Mouse (Mus musculus) liver, embryonic 15.5 days (tissue): ENCODE data around the gene Zdhhc18. TPM values are rescaled to one million over a fixed set of nuclear protein-coding genes. Genes with fewer than 3 reads are reported as not detected.
"Not testable (repeated sequence)": the region's sequence is repeated elsewhere in the genome, so short reads cannot be mapped to it uniquely, and the experiment has no call there.

Experiments used
- ATAC-seq: fragments of 200-750 bp; cut with Nextera tagmentation; 2 replicates; pipeline ENCODE4 v1.8.0; 2017; ENCODE audit warnings: moderate number of reproducible peaks, mild to moderate bottlenecking, moderate library complexity; ENCODE audit not compliant: insufficient read depth
- H3K27ac ChIP-seq: fragments of 300-500 bp; sonication (generic); replicated peaks from 2 replicates; pipeline ENCODE4 v1.5.1; 2015; ENCODE audit warnings: mild to moderate bottlenecking, inconsistent platforms
- H3K27me3 ChIP-seq: fragments of 300-500 bp; sonication (generic); 2 replicates; pipeline ENCODE4 v1.6.1; 2015; ENCODE audit warnings: mild to moderate bottlenecking, inconsistent platforms
- H3K36me3 ChIP-seq: fragments of 300-500 bp; sonication (generic); replicated peaks from 2 replicates; pipeline ENCODE4 v1.6.1; 2015; ENCODE audit warnings: moderate library complexity, mild to moderate bottlenecking, inconsistent platforms
- H3K4me1 ChIP-seq: fragments of 300-500 bp; sonication (generic); replicated peaks from 2 replicates; pipeline ENCODE4 v1.6.1; 2015; ENCODE audit warnings: inconsistent platforms
- H3K4me2 ChIP-seq: fragments of 300-500 bp; sonication (generic); 2 replicates; pipeline ENCODE4 v1.6.1; 2015; ENCODE audit warnings: moderate library complexity, mild to moderate bottlenecking, inconsistent platforms
- H3K4me3 ChIP-seq: fragments of 300-500 bp; sonication (generic); replicated peaks from 2 replicates; pipeline ENCODE4 v1.5.1; 2015; ENCODE audit warnings: mild to moderate bottlenecking, inconsistent platforms
- H3K9ac ChIP-seq: fragments of 300-500 bp; sonication (generic); 2 replicates; pipeline ENCODE4 v1.6.1; 2015; ENCODE audit warnings: moderate library complexity, mild to moderate bottlenecking, inconsistent platforms
- H3K9me3 ChIP-seq: fragments of 300-500 bp; sonication (generic); replicated peaks from 2 replicates; pipeline ENCODE4 v1.6.1; 2016; ENCODE audit warnings: inconsistent platforms
- WGBS: fragments of 180-500 bp; shearing (Covaris S2); methylation state at CpG from one replicate; pipeline ENCODE4 v1.1.7; 2015; ENCODE audit warnings: mixed read lengths; ENCODE audit not compliant: insufficient replicate concordance; 5-methylcytosine and 5-hydroxymethylcytosine counted together
- polyA plus RNA-seq: library from polyadenylated mRNA; unstranded; fragments of >200 nt; fragmentation: Nextera tagmentation; extraction: Ambion mirVana; gene quantifications from 2 replicates; pipeline ENCODE4 v1.2.1, GENCODE M21; 2015

Gene Zdhhc18
- polyA plus RNA-seq, 1 experiment from 2014 or later = 1.2 TPM

DNA sequence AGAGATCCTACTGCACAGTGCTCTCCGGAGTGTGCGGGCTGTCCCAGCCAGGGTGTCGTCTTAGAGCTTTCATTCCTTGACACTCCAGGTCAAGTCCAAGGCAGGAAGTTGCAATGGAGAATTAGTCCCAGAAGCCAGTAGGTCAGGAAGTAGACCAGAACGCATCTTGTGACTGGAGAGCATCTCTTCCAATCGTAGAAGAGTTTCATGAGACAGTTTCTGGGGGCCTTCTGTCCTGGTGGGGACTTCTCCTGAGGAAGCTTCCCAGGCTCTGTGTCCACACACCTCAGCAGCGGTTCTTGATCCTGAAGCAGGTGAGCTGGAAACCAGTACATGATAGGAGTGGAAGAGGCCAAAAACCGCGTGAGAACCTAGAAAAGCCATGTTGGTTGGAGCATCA lies 12.5 kb upstream of the Zdhhc18 start:
- H3K4me3 ChIP-seq = no peak overlapping the region
- ATAC-seq = no peak
- H3K9me3 ChIP-seq = no peaks in the 10 kb centered on the region
- H3K9ac ChIP-seq = no peak overlapping the region
- H3K27me3 ChIP-seq = no peaks in the 10 kb centered on the region
- 79% methylated on average over 8 of the region's 8 CpGs for WGBS
- peaks cover 23% of the 10 kb centered on the region for H3K36me3 ChIP-seq
- H3K4me1 ChIP-seq = peaks cover 40% of the 10 kb centered on the region
- H3K27ac ChIP-seq = no peak overlapping the region
- H3K4me2 ChIP-seq = no peak overlapping the region

DNA sequence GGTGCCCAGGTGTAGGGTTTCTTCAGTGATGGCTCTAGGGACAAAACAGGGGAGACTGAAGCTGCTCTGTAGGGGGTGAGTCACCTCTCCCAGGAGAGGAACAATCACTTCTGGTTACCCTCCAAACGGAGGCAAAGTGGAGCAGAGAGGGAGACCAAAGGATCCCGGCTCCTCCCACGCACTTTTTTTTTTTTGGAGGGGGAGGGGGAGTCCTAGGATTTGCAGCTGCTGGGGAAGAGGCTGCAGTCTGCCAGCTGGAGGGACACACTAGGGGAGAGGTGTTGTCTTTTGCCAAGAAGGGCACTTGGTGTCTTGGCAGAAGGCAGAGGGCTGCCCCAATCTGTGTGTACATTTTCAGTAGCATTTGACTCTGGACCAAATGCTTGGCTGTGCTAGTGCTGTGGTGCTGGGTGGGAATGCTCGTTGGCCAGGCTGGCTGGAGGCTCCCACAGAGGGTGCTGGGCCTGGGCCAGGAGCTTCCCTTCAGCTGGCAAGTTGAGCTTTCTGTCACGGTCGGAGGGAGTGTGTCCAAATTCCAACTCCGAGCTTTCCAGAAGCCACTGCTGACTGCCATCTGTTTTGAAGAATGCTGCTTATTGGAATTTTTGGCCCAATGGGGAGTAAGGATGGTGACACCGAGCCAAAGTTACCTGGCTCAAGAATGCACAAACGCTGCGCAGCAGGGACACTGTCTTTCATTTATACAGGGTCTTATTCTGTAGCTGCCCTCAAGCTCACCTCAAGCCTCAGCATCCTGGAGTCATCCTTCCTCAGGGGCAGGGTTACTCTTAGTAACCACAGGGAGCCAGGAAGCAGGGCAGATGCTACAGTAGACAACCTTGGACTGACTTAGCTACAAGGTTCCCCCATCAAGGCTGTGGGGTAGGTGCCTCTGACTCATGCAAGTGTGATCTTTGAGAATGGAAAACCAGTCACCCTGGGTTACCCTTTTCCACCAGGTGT lies 10.5 kb upstream of the Zdhhc18 start:
- Histone ChIP-seq H3K9ac (0 out of 2 replicates have a peak overlapping the region, but pooled peaks have one; percentile 17), H3K9me3 (no peaks in the 10 kb centered on the region), H3K4me3 (peak overlapping the region; percentile 10; the same call in 1 of the 2 replicates), H3K27me3 (no peaks in the 10 kb centered on the region), H3K27ac (peak overlapping the region; percentile 84), H3K4me2 (peak overlapping the region; percentile 34), H3K36me3 (peaks cover 16% of the 10 kb centered on the region), H3K4me1 (peaks cover 38% of the 10 kb centered on the region)
- peak; percentile 20 for ATAC-seq
- WGBS = 26% methylated on average over 10 of the region's 10 CpGs

DNA sequence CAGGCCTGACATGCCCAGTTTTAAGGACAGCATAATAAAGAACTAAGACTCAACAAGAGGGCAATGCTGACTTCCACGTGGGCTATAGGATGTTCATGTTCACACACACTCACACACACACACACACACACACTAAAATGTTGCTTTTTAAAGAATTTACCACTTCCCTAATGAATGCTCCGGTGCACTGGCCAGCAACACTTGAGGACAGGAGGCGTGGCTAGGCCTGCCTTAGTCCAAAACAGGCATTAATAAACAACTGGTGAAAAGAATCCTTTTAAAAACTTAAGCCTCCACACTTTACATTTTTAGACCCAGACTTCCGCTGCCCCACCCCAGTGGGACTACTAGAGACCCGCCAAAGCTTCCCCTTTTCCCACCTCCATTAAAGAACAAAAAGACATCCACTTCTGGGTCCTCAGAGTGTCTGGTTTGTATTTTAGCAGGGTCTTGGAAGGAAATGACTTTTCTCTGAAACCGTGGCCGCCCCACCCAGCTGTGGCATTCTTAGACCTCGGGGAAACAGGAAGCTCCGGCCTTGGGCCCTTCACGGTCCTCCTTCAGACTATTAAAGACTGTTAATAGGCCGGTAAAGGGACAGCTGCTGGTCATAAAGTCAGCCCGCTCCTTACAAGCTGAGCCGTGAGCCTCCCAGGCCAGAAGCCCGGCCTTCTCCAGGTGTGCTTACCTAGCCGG lies 9.7 kb upstream of the Zdhhc18 start:
- Histone ChIP-seq H3K9ac (no peak overlapping the region), H3K36me3 (peaks cover 9% of the 10 kb centered on the region), H3K4me2 (peak overlapping the region; percentile 34), H3K4me1 (peaks cover 31% of the 10 kb centered on the region), H3K27me3 (no peaks in the 10 kb centered on the region), H3K4me3 (peak overlapping the region; percentile 10; the same call in 1 of the 2 replicates), H3K9me3 (no peaks in the 10 kb centered on the region), H3K27ac (peak overlapping the region; percentile 84)
- peak; percentile 39 for ATAC-seq
- WGBS = 8% methylated on average over 15 of the region's 15 CpGs

DNA sequence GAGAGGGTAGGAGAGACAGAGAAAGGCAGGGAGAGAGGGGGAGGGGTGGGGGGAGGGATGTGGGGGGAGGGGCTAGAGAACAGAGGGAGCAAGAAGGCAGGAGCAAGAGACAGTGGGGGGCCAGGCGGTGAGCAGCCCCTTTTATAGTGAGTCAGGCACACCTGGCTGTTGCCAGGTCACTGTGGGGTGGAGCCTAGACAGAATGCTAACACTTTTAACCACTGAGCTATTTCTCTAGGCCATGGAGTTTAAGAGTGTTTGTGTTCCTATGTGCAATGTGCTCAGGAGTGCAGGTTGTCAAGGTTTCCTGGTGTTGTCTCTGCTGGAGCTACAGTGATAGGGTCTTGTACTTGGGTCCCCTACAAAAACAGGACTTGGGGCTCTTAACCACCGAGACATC lies 8.8 kb upstream of the Zdhhc18 start:
- H3K27ac ChIP-seq = peak overlapping the region; percentile 84
- peaks cover 31% of the 10 kb centered on the region for H3K4me1 ChIP-seq
- no peak overlapping the region for H3K9ac ChIP-seq
- H3K9me3 ChIP-seq = no peaks in the 10 kb centered on the region
- ATAC-seq = no peak
- peaks cover 7% of the 10 kb centered on the region for H3K36me3 ChIP-seq
- no peak overlapping the region for H3K4me3 ChIP-seq
- 32% methylated on average over 2 of the region's 2 CpGs for WGBS
- H3K27me3 ChIP-seq = no peaks in the 10 kb centered on the region
- H3K4me2 ChIP-seq = no peak overlapping the region

DNA sequence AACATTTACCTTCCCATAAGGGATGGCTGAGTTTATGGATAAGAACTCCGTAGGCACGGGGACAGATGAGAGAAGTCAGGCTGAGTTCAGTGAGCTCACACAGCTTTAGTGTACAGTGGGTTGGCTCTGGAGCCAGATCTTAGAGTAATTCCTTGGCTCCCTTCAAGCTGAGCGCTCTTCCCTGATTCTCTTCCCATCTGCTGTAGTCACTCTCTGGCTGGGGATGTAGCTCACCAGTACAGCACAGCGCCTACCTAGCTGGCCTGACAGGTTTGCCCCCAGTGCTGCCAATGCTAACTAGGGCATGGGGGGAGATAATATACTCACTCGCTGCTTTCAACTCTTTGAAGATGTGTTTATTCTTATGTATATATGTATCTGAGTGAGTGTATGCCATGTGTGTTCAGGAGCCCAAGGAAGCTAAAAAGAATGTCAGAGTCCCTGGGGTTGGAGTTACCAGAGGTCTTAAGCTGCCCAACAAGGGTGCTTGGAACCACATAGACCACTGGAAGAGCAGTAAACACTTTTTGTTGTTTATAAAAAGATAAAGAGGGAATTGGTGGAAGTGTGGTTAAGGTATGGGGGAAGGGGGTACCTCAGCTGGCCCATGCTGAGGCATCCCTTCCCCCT lies 8.0 kb upstream of the Zdhhc18 start:
- Histone ChIP-seq H3K4me1 (peaks cover 31% of the 10 kb centered on the region), H3K36me3 (peaks cover 7% of the 10 kb centered on the region), H3K4me3 (no peak overlapping the region), H3K4me2 (no peak overlapping the region), H3K9me3 (no peaks in the 10 kb centered on the region), H3K9ac (no peak overlapping the region), H3K27me3 (no peaks in the 10 kb centered on the region), H3K27ac (no peak overlapping the region)
- 54% methylated on average over 5 of the region's 5 CpGs for WGBS
- ATAC-seq = no peak

DNA sequence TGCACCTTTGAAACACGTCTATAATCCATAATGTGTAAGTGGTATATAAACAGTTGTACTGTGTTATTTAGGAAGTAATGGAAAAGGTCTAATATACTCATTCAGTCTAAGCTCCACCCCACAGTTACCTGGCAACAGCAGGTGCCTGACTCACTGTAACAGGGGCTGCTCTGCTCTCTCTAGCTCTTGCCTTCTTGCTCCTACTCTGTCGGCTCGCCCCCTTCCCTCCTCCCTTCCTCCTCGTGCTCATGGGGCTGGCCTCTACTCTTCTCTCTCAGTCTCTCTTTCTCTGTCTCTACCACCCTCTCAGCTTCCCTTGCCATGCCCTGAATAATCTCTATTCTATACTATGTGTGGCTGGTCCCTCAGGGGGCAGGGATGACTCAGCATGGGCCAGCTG lies 7.0 kb upstream of the Zdhhc18 start:
- Histone ChIP-seq H3K9ac (no peak overlapping the region), H3K27me3 (no peaks in the 10 kb centered on the region), H3K27ac (no peak overlapping the region), H3K9me3 (no peaks in the 10 kb centered on the region), H3K36me3 (peaks cover 2% of the 10 kb centered on the region; the same call in 1 of the 2 replicates), H3K4me3 (no peak overlapping the region), H3K4me2 (no peak overlapping the region), H3K4me1 (peaks cover 31% of the 10 kb centered on the region)
- ATAC-seq = no peak
- 30% methylated on average over 4 of the region's 4 CpGs for WGBS

DNA sequence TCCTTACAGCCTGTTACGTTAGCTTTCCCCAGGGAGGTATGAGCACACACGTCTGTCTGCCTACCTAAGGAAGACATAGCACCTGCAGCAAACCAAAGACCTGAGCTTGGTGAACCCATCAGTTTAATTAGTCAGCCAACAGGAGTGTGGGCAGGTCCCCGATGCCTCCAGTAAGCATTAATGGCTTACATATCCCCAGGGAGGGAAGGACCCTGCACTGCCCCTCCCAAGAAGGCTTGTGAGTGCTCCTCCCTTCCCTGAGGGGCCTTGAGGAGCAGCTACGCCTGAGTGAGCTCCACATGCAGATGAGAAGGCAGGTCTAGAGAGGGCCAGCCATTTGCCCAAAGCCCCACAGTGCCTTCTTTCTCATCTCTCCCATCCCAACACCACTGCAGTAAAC lies 6.3 kb upstream of the Zdhhc18 start:
- 68% methylated on average over 4 of the region's 4 CpGs for WGBS
- Histone ChIP-seq H3K27ac (no peak overlapping the region), H3K9me3 (no peaks in the 10 kb centered on the region), H3K4me3 (no peak overlapping the region), H3K27me3 (no peaks in the 10 kb centered on the region), H3K9ac (no peak overlapping the region), H3K4me2 (no peak overlapping the region), H3K4me1 (peaks cover 35% of the 10 kb centered on the region), H3K36me3 (no peaks in the 10 kb centered on the region)
- ATAC-seq = no peak

DNA sequence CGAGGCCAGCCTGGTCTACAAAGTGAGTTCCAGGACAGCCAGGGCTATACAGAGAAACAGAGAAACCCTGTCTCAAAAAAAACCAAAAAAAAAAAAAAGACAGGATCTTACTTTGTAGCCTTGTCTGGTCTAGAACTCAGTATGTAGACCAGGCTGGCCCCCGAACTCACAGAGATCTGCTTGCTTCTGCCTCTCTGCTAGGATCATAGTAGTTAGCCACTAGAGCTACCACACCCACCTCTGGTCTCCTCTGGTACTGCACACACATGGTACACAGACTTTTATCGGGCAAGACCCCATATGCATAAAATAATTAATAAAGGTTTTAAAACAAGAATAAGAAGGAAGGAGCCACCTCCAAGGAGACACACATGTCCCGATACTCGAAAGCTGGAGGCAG lies 4.1 kb upstream of the Zdhhc18 start:
- not testable (repeated sequence) for H3K27me3 ChIP-seq, H3K27ac ChIP-seq, ATAC-seq, H3K4me3 ChIP-seq, H3K4me2 ChIP-seq, H3K9ac ChIP-seq, H3K9me3 ChIP-seq, H3K36me3 ChIP-seq
- peaks cover 28% of the 10 kb centered on the region for H3K4me1 ChIP-seq
- WGBS = 83% methylated on average over 5 of the region's 5 CpGs

DNA sequence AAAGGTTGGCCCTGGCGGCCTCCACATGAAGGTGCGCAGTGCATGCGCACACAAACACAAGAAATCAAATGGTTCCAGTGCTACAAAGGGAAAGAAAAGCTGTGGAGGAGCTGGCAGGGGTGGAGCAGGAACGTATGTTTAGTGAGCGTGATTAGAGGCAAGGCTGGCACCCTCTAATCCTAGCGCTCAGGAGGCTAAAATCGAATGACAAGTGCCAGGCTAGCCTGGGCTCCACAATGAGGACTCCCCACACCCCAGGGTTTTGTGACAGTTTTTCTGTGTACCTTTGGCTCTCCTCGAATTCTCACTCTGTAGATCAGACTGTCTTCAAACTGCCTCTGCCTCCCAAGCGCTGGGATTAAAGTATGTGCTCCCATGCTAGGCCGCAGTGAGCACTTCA lies 2.8 kb upstream of the Zdhhc18 start:
- no peak for ATAC-seq
- H3K9ac ChIP-seq = no peak overlapping the region
- H3K27ac ChIP-seq = no peak overlapping the region
- H3K9me3 ChIP-seq = no peaks in the 10 kb centered on the region
- peaks cover 17% of the 10 kb centered on the region for H3K4me1 ChIP-seq
- no peak overlapping the region for H3K4me2 ChIP-seq
- H3K4me3 ChIP-seq = no peak overlapping the region
- 66% methylated on average over 10 of the region's 10 CpGs for WGBS
- no peaks in the 10 kb centered on the region for H3K36me3 ChIP-seq
- H3K27me3 ChIP-seq = no peaks in the 10 kb centered on the region

DNA sequence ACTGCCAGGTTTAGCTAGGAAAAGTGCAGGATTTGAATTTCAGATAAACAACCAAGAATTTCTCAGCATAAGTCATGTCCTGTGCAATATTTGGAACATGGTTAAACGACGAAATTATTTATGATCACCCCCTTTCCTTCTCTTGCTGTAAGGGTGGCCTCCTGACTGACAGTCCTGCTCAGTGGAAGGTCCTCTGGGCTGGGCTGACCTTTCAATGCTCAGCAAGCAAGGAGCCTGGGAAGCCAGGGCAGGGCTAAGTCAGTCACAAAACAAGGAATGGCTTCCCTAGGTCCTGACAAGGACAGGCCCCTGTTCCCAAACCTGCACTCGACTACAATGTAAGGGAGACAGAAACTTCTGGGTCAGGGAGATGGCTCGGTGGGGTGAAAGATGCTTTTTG lies 2.0 kb upstream of the Zdhhc18 start:
- H3K9me3 ChIP-seq = no peaks in the 10 kb centered on the region
- H3K4me3 ChIP-seq = no peak overlapping the region
- no peaks in the 10 kb centered on the region for H3K36me3 ChIP-seq
- H3K4me1 ChIP-seq = peaks cover 17% of the 10 kb centered on the region
- no peak overlapping the region for H3K27ac ChIP-seq
- H3K9ac ChIP-seq = no peak overlapping the region
- 53% methylated on average over 4 of the region's 4 CpGs for WGBS
- H3K27me3 ChIP-seq = no peaks in the 10 kb centered on the region
- H3K4me2 ChIP-seq = no peak overlapping the region
- ATAC-seq = no peak

DNA sequence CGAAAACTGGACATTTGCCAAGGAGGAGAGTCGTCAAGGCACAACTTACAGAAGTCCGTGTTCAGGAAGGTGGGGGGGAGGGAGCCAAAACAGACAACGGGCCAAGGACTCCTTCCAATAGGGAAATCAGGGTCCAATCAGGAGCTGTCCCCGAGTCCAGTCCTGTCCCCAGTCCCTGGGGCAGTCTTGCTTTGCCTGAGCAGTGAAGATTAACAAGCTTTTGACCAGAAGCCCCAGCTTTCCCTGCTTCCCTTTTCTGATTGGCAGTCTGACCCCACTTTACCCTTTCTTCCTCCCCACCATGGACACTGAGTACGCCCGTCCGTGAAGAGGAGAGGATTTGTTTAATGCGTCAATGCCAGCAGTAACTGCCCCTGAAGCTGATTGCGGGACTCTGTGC lies 1.5 kb upstream of the Zdhhc18 start:
- H3K27ac ChIP-seq = 0 out of 2 replicates have a peak overlapping the region, but pooled peaks have one; percentile 3
- peaks cover 17% of the 10 kb centered on the region for H3K4me1 ChIP-seq
- H3K36me3 ChIP-seq = no peaks in the 10 kb centered on the region
- H3K9me3 ChIP-seq = no peaks in the 10 kb centered on the region
- H3K27me3 ChIP-seq = no peaks in the 10 kb centered on the region
- ATAC-seq = no peak
- H3K9ac ChIP-seq = no peak overlapping the region
- H3K4me3 ChIP-seq = no peak overlapping the region
- WGBS = 47% methylated on average over 10 of the region's 10 CpGs
- no peak overlapping the region for H3K4me2 ChIP-seq
